Mouse (Mus musculus): Measurements from ENCODE around the gene Efna3.

- TF ChIP-seq CTCF (IDR thresholded peaks at IDR 0.05; ENCODE audit: low read depth, low read length) = no peak
- TF ChIP-seq EP300 (IDR thresholded peaks at IDR 0.05; ENCODE audit: insufficient read depth, low read depth, low read length) = no peak
Measured at GRCm38 (mm10) chr3:89337721-89338578, 15.2 kb upstream of the Efna3 start, which contains the start of gene Efna4.

All from ES-Bruce4 (cell line).